Mouse (Mus musculus): Measurements from ENCODE around the gene Pde10a. TPM values are rescaled to one million over a fixed set of nuclear protein-coding genes. Genes with fewer than 3 reads are reported as not detected.
A peak's percentile ranks its signal among the peaks of the same experiment; 100 is the strongest.

The Pde10a gene
- polyA plus RNA-seq, 1 experiment from 2014 or later, result 4.4 TPM

GRCm38 (mm10) chr17:8648310-8648709, 123.1 kb downstream of the Pde10a start:
- ATAC-seq (ENCODE audit: insufficient number of reproducible peaks, insufficient read depth, low FRiP score, low TSS enrichment, low read depth), result no peak
- Histone ChIP-seq H3K4me1 (replicated peaks) (no peaks in the 10 kb centered on the region), H3K36me3 (no peaks in the 10 kb centered on the region), H3K4me3 (replicated peaks) (no peak overlapping the region), H3K9me3 (no peaks in the 10 kb centered on the region), H3K27me3 (no peaks in the 10 kb centered on the region), H3K4me2 (no peak overlapping the region), H3K9ac (replicated peaks) (no peak overlapping the region), H3K27ac (no peak overlapping the region)
- WGBS, result 72% methylated on average over 3 of the region's 3 CpGs

DNA sequence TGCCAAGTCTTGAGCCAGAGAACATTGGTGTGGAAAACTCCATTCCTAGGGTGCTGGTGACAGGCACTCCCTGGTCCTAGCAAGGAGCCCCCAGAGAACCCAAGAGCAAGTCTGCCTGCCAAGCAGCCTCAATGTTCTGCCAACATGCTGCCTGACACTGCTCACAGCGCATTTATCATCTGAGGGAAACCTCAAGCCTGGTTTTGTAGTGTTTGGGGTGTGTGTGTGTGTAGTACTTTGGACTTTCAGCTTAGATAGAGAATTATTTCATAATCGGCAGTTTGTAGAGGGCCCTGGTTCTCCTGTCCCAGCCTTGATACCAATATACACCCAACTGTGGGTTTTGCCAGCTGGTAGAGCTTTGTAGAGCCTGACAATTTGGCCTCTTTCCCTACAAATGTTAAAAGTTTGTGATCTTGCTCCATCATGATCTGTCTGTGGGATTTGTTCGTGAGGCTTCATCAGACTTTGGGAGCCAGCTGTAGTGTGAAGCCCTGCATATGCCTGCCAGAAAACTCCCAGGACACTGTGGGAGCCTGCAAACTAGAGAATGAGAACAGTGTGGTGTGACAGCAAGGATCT, 127.6 kb downstream of the Pde10a start:
- 89% methylated on average over 3 of the region's 3 CpGs for WGBS
- Histone ChIP-seq H3K9me3 (no peaks in the 10 kb centered on the region), H3K4me2 (no peak overlapping the region), H3K36me3 (no peaks in the 10 kb centered on the region), H3K27me3 (no peaks in the 10 kb centered on the region), H3K27ac (no peak overlapping the region), H3K4me3 (replicated peaks) (no peak overlapping the region), H3K9ac (replicated peaks) (no peak overlapping the region), H3K4me1 (replicated peaks) (no peaks in the 10 kb centered on the region)
- no peak for ATAC-seq (ENCODE audit: insufficient number of reproducible peaks, insufficient read depth, low FRiP score, low TSS enrichment, low read depth)

GRCm38 (mm10) chr17:8657661-8658060, 132.5 kb downstream of the Pde10a start:
- H3K9ac ChIP-seq (replicated peaks), result no peak overlapping the region
- H3K27ac ChIP-seq, result no peak overlapping the region
- H3K4me3 ChIP-seq (replicated peaks), result no peak overlapping the region
- no peak for ATAC-seq (ENCODE audit: insufficient number of reproducible peaks, insufficient read depth, low FRiP score, low TSS enrichment, low read depth)
- H3K4me1 ChIP-seq (replicated peaks), result no peaks in the 10 kb centered on the region
- H3K36me3 ChIP-seq, result no peaks in the 10 kb centered on the region
- no peak overlapping the region for H3K4me2 ChIP-seq
- H3K9me3 ChIP-seq, result no peaks in the 10 kb centered on the region
- no peaks in the 10 kb centered on the region for H3K27me3 ChIP-seq
- WGBS, result 63% methylated on average over 9 of the region's 9 CpGs

DNA sequence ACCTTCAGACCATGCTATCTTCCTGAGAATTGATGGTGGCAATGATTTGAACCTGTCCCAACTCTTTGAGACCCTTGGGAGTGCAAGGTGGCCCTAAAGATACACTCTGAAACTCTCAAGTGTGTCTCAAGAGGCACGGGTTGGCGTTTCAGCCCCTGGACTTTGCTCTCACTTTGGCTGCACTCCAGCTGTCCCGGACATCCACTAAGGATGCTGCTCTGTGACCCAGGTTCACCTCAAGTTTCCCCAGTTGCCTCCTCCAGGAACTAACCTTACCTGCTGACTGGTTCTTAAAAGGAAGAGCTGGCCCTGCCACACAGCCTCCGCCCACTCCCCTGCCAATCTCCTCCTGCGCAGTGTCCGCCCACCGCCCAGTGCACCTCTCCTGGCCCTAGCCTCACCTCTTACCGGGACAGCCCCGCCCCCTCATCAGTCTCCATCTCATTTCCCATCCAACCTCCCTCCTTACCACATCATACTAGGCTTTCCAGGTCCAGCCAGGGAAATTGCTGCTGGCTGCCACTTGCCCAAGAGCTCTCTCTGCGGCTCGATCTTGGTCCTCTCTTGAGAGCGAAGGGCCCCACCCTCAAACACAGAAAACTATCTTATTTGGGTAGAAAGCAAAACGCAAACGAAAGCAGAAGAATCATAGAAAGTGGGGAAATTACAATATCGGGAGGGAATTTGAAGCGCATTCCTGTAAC, 133.7 kb downstream of the Pde10a start:
- no peaks in the 10 kb centered on the region for H3K9me3 ChIP-seq
- no peaks in the 10 kb centered on the region for H3K36me3 ChIP-seq
- no peak overlapping the region for H3K27ac ChIP-seq
- no peak overlapping the region for H3K4me2 ChIP-seq
- no peaks in the 10 kb centered on the region for H3K27me3 ChIP-seq
- no peak overlapping the region for H3K9ac ChIP-seq (replicated peaks)
- no peak for ATAC-seq (ENCODE audit: insufficient number of reproducible peaks, insufficient read depth, low FRiP score, low TSS enrichment, low read depth)
- H3K4me1 ChIP-seq (replicated peaks), result no peaks in the 10 kb centered on the region
- WGBS, result 62% methylated on average over 16 of the region's 16 CpGs
- no peak overlapping the region for H3K4me3 ChIP-seq (replicated peaks)

- no peaks in the 10 kb centered on the region for H3K4me1 ChIP-seq (replicated peaks)
These were observed 141.7 kb downstream of the Pde10a start for GRCm38 (mm10) chr17:8666912-8667311.

DNA sequence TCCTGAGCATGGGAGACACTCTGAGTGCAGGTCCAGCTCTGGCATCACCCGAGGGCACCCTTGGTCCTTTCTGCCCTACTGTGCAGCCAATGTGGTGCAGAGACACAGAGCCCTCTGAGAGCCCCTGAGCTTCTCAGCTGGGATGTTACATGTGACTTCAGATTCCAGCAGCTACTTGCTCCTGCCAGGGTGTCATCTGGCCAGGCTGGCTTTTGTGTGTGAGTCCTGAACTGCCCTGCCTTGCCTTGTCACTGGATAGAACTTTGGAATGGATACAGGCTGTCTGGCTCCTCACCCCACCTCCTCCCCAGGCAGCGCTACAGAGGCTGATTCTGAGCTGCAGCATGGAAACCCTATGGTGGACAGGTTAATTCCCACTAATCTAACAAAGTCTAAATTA, 149.5 kb downstream of the Pde10a start:
- no peaks in the 10 kb centered on the region for H3K9me3 ChIP-seq
- H3K27ac ChIP-seq, result no peak overlapping the region
- H3K27me3 ChIP-seq, result no peaks in the 10 kb centered on the region
- no peaks in the 10 kb centered on the region for H3K4me1 ChIP-seq (replicated peaks)
- no peaks in the 10 kb centered on the region for H3K36me3 ChIP-seq
- WGBS, result 86% methylated on average over 2 of the region's 2 CpGs
- H3K4me3 ChIP-seq (replicated peaks), result no peak overlapping the region
- no peak overlapping the region for H3K9ac ChIP-seq (replicated peaks)
- no peak for ATAC-seq (ENCODE audit: insufficient number of reproducible peaks, insufficient read depth, low FRiP score, low TSS enrichment, low read depth)
- no peak overlapping the region for H3K4me2 ChIP-seq

More at GRCm38 (mm10) chr17:8666912-8667311, 141.7 kb downstream of the Pde10a start:
- Histone ChIP-seq H3K27me3 (no peaks in the 10 kb centered on the region), H3K9me3 (no peaks in the 10 kb centered on the region), H3K27ac (no peak overlapping the region), H3K9ac (replicated peaks) (no peak overlapping the region), H3K4me2 (no peak overlapping the region), H3K4me3 (replicated peaks) (no peak overlapping the region), H3K36me3 (no peaks in the 10 kb centered on the region)
- 69% methylated on average over 5 of the region's 5 CpGs for WGBS
- no peak for ATAC-seq (ENCODE audit: insufficient number of reproducible peaks, insufficient read depth, low FRiP score, low TSS enrichment, low read depth)

DNA sequence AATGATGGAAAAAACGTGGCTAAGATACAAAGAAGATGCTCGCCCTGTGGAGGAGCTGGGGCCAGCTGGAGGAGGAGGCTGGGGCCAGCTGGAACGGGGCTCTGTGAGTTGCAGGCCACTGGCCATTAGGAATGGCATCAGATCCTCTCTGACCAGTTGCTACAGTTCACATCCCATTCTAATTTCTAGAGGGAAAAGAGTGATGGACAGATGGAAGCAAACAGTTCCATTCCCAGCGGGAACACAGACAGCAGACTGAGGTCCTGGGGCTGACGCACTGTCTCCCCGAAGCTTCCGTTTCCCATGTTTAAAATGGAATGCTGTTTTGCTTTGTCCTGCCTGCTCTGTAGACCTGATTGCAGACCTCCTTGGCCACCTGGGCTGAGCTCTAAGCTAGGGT, 161.2 kb downstream of the Pde10a start:
- no peaks in the 10 kb centered on the region for H3K27me3 ChIP-seq
- no peak overlapping the region for H3K4me2 ChIP-seq
- 77% methylated on average over 7 of the region's 7 CpGs for WGBS
- H3K4me3 ChIP-seq (replicated peaks), result no peak overlapping the region
- H3K4me1 ChIP-seq (replicated peaks), result no peaks in the 10 kb centered on the region
- no peaks in the 10 kb centered on the region for H3K36me3 ChIP-seq
- no peak overlapping the region for H3K9ac ChIP-seq (replicated peaks)
- no peaks in the 10 kb centered on the region for H3K9me3 ChIP-seq
- no peak overlapping the region for H3K27ac ChIP-seq
- no peak for ATAC-seq (ENCODE audit: insufficient number of reproducible peaks, insufficient read depth, low FRiP score, low TSS enrichment, low read depth)

GRCm38 (mm10) chr17:8688096-8688495, 162.9 kb downstream of the Pde10a start:
- H3K27ac ChIP-seq, result no peak overlapping the region
- 73% methylated on average over 3 of the region's 3 CpGs for WGBS

DNA sequence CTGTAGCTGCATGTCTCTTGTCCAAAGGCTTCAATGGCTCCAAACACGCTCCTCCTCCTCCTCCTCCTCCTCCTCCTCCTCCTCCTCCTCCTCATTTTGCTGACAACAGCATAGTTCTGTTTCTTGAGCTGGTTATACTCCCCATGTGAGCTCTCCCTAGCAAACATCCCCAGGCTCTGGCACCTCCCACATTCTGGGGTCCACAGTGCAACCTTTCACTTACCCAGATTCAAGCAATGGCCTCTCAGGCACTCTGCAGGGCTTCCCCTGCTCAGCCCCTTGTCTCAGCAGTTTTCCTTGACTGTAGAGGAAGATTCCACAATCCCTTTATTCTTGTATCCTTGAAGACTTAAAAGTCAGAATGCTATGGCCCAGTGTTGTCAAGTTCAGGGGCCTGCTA, 173.1 kb downstream of the Pde10a start:
- Histone ChIP-seq H3K36me3 (no peaks in the 10 kb centered on the region), H3K27ac (peak overlapping the region; percentile 35; the same call in 1 of the 2 replicates), H3K9me3 (peaks cover 6% of the 10 kb centered on the region; the same call in 1 of the 2 replicates), H3K4me3 (replicated peaks) (no peak overlapping the region), H3K27me3 (no peaks in the 10 kb centered on the region; the same call in 1 of the 2 replicates), H3K4me2 (no peak overlapping the region), H3K9ac (replicated peaks) (no peak overlapping the region), H3K4me1 (replicated peaks) (peaks cover 9% of the 10 kb centered on the region; the same call in 1 of the 2 replicates)
- 20% methylated on average over 1 of the region's 1 CpGs for WGBS
- no peak for ATAC-seq (ENCODE audit: insufficient number of reproducible peaks, insufficient read depth, low FRiP score, low TSS enrichment, low read depth)

More at GRCm38 (mm10) chr17:8688096-8688495, 162.9 kb downstream of the Pde10a start:
- no peak for ATAC-seq (ENCODE audit: insufficient number of reproducible peaks, insufficient read depth, low FRiP score, low TSS enrichment, low read depth)
- Histone ChIP-seq H3K4me3 (replicated peaks) (no peak overlapping the region), H3K4me1 (replicated peaks) (no peaks in the 10 kb centered on the region), H3K9me3 (no peaks in the 10 kb centered on the region), H3K4me2 (no peak overlapping the region), H3K36me3 (no peaks in the 10 kb centered on the region), H3K9ac (replicated peaks) (no peak overlapping the region), H3K27me3 (no peaks in the 10 kb centered on the region)

GRCm38 (mm10) chr17:8698793-8699192, 173.6 kb downstream of the Pde10a start:
- ATAC-seq (ENCODE audit: insufficient number of reproducible peaks, insufficient read depth, low FRiP score, low TSS enrichment, low read depth), result no peak
- Histone ChIP-seq H3K4me2 (no peak overlapping the region), H3K36me3 (no peaks in the 10 kb centered on the region), H3K4me3 (replicated peaks) (no peak overlapping the region), H3K27ac (no peak overlapping the region), H3K9me3 (peaks cover 6% of the 10 kb centered on the region; the same call in 1 of the 2 replicates), H3K27me3 (no peaks in the 10 kb centered on the region; the same call in 1 of the 2 replicates), H3K4me1 (replicated peaks) (peaks cover 9% of the 10 kb centered on the region; the same call in 1 of the 2 replicates), H3K9ac (replicated peaks) (no peak overlapping the region)
- 81% methylated on average over 3 of the region's 3 CpGs for WGBS

DNA sequence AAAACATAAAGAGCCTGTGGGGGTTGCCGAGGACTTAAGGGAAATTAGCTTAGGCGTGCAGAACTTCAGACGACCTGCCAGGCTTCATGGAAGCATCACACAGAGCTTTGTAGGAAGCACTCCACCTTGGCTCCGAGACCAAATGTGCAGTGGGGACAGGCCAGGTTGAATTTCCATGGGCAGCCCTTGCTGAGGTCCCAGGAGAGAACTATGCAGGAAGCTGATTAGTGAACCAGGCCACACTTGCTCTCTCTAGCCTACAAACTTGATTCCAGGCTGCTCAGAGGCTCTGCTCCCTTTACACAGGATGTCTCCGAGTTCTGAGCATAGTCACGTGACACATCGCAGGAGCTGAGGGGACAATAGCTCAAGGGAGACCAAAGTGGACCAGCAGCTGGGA, 175.9 kb downstream of the Pde10a start:
- ATAC-seq (ENCODE audit: insufficient number of reproducible peaks, insufficient read depth, low FRiP score, low TSS enrichment, low read depth), result no peak
- Histone ChIP-seq H3K4me3 (replicated peaks) (no peak overlapping the region), H3K9ac (replicated peaks) (no peak overlapping the region), H3K27me3 (no peaks in the 10 kb centered on the region; the same call in 1 of the 2 replicates), H3K27ac (no peak overlapping the region), H3K9me3 (peaks cover 6% of the 10 kb centered on the region; the same call in 1 of the 2 replicates), H3K4me1 (replicated peaks) (peaks cover 9% of the 10 kb centered on the region; the same call in 1 of the 2 replicates), H3K4me2 (no peak overlapping the region), H3K36me3 (no peaks in the 10 kb centered on the region)
- 45% methylated on average over 7 of the region's 7 CpGs for WGBS

Data from limb, embryonic 12.5 days (tissue).